Mouse (Mus musculus): ENCODE results near the gene Sytl1.

The Sytl1 gene

DNA sequence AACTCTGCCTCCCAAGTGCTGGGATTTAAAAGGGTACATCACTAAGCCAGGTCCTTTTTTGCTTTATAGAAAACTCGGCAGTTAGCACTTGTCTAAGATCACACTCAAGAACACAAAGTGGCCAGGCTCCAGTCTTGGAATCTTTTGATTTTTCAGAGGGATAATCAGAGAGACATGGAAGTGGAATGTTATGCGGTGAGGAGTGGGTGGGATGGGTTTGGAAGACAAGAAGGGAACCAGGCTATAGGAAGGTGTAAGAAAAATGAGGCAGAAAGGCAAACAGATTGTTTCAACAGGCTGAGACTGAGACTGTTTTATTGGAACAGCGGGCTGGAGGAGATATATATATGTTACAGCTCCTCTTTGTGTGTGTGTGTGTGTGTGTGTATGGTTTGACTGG, 15.6 kb upstream of the Sytl1 start:
- DNase-seq (ENCODE audit: low spot score), result no peak

DNA sequence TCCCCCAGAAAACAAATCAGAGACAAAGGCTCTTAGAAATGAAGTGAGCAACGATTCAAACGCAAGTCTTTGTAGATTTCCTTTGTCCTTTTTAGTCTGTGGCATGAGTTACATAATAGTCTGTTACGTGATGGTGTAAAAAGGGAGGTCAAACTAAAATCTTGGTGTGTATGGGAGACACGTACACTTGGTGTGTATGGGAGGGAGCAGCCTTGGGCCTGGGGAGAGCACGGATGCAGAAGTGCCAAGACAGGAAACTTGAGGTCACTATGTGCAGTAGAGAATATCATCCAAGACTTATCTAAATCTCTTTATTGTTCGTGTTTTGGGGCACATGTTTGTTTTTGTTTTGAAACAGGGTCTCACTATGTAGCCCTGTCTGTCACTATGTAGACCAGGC, 15.2 kb upstream of the Sytl1 start:
- no peak for DNase-seq (ENCODE audit: low spot score)

DNA sequence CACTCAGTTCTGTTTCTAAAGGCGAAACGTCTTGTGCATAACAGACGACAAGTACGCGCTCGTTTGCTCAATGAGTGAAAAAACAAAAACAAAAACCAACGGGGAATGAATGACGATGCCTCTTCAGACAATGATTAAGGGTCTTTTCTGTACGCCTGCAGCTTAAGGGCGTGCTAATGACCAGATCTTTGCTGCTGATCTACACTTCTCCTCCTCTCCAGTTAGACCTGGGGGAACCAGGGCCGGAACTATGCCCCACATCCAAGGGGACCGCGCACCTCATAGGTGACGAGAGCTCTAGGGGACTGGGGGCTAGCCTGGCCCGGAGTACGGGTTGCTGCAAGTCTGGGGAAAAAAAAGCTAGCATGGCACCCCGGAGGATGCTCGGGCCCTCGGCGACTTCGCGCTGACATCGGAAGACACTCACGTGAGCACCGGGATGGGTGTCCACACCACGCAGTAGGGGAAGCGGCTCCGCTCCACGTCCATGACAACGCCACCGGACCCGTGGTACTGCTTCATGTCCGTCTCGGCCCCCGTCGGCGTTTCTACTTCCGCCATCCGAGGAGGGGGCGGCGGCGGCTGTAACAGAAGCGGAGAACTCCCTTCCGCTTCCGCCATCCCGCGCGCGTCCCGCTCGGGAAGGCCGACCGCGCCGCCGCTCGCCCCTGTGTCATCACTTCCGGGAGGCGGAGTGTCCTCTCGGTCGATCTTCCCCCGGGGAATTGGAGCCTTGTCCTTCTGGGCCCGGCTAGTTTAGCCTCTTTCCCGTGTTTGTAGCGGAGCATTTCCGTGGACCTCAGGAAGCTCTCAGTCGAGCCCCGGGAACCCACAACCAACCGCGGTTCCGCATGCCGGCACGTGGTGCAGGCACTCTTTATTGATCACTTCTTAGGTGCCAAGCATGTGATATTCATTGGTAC, 14.5 kb upstream of the Sytl1 start, which contains the start of gene Tmem222:
Gene Tmem222, minus strand, starts transcription at position 689 of the 923 bp plus-strand sequence.
- DNase-seq (ENCODE audit: low spot score), result peak; percentile 94

DNA sequence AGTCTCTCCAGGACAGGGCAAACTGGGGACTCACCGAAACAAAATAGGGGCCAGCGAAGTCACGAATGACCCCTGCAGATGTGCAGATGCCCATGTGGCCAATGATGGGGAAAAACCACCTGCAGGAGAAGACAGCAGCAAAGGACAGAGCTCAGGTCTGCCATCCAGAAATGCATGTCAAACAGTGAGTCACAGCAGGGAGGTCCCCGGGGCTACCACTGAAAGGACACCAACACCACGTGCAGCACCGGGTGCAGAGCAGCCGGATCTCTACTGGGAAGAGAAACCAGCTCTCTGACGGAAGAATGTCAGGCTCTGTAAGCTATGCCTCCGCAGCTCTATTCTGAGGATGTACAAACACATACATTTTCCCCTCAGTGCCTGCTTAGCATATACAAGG, 8.0 kb upstream of the Sytl1 start:
- no peak for DNase-seq (ENCODE audit: low spot score)

DNA sequence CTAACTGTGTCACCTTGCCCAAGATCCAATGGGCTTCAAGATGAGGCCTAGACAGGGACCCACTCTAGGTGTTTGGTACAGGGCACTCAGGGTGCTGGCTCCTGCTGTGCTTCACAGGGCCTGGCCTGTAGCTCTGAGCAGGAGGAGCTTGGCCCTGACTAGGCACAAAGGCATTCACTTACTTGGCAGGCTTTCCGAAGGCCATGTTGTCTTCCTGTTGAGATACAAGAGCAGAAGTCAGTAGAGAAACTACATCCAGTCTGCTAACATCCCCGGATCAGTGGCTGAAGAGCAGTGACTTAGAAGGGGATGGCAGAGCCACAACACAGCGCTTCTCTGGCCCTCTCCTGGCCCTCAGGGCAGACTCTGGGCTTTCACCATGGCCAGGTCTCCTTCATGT, 6.7 kb upstream of the Sytl1 start:
- DNase-seq (ENCODE audit: low spot score), result peak; percentile 46

DNA sequence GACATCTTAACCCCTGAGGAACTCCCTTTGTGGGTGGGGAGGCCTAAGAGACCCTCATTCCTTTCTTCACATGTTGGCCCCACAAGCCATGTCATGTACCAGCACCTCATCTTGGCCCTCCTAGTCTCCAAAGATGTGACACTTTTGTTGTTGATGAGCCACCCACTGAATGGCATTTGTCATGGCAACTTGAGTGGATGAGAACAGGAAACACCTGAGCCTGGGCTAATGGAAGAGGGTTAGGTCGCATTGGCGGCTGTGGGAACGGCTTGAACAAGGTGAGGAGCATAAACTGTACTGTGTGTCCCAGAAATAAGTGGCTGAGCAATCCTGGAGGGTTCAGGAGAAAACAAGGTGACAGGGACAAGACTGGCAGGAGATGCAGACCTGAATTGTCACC, 6.0 kb upstream of the Sytl1 start:
- DNase-seq (ENCODE audit: low spot score), result no peak

DNA sequence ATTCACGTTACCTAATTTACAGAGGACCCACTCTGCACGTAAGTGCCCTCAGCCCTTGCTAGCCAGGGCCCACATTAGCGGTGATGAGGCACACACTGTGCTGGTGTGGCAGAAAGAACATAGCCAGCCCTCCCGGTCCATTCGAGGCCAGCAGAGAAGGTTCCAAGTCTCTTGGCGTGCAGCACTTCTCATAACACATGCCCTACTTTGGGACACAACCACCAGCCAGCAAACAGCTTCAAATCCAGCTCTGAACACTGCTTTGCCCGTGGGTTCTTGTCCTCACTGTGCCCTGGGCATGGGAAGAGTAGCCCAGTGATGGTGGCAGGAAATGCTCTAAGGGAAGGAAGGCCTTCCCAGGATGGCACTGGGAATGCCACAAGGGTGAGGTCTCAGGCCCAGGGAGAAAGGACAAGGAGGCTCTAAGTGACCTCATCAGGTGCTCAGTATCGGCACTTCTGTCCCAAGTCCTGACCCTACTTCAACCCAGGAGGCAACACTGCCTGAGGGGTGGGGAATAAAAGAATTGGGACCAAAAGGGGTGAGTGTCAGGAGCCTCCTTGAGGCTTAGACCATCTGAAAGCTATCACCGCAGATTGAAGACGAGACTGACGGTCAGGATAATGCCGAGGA, 3.5 kb upstream of the Sytl1 start:
- no peak for DNase-seq (ENCODE audit: low spot score)

DNA sequence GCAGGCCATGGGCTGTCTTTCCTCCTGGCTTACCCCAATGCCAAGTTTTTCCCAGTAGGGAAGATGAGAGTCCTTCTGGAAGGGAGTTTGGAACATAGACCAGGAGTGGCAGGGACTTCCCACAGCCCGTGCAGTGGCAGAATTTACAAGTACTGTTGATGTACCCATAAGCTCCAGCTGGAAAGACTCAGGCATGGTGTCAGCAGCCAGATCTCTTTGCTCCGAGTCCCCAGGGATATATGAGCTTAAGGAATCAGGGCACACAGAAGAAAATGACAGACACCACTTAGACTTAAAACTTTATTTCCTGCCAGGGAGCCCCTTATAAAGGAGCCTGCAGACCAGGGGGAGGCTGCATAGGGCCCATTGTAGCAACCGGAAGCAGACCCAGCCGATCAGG, 2.8 kb upstream of the Sytl1 start:
- no peak for DNase-seq (ENCODE audit: low spot score)

DNA sequence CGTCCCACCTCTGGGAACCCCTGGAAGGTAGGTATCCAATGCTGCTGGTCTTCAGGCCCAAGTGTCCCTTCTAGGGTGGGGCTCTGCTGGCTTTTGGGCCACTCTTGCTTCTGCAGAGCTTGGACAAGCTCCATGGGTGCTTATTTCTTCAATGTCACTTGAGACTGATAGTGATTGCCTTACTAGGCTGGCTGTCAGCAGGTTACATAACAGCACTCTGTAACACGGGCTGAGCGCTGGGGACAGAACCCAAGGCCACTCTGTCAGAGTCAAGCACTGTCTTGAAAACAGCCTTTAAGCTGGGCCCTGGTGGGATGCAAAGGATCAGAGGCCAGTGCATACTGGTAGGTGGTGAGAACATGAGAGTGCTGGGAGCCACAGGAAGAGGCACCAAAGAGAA, 2.4 kb upstream of the Sytl1 start:
- DNase-seq (ENCODE audit: low spot score), result no peak

DNA sequence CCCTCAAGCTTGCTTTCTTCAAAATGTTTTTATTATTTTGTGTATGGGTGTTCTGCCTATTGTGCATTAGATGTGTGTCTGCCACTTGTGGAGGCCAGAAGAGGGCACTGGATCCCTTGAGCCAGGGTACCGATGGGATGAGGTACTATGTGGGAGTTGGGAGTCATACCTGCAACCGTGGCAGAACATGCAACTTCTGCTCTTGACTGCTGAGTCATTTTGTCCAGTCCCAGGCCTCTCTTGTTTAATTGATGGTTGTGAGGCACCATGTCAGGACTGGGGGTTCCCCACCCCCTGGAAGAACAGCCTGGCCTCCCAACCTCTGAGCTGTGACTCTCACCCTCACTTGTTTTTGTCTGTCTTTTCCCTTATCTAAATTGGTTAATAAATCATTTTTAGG, 1.6 kb upstream of the Sytl1 start:
- no peak for DNase-seq (ENCODE audit: low spot score)

DNA sequence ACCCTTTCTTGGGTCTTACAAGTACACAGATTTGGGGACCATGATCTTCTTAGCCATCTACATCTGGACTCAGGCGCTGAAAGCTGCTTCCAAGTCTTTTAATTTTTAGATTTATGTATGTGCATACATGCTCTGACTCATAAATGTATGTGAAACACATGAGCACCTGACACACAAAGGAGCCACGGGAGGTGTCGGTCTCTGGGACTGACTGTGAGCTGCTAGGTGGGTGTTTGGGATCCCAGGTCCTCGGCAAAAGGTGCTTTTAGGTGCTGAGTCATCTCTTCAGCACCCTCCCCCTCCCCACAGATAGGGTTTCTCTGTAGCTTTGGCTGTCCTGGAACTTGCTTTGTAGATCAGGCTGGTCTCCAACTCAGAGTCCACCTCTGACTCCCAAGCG, 843 bp upstream of the Sytl1 start:
- no peak for DNase-seq (ENCODE audit: low spot score)

DNA sequence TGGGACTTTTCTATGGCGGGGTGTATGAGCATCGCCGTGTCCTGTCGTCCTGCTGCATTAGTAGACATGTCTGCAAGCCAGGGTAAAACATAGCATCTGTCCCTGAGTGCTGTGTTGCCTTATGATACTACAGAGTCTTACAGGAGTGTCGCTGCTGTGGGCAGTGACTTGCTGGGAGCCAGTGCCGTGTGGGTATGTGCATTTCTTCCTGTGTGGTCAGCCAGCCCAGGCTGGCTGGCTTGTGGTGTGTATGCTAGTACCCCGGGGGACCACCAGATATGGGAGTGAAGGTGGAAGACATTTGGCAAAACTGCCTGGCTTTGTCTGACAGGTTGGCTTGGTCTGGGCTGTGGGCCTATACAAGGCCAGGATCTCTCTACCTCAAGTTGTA, 543 bp downstream of the Sytl1 start:
- no peak for DNase-seq (ENCODE audit: low spot score)

DNA sequence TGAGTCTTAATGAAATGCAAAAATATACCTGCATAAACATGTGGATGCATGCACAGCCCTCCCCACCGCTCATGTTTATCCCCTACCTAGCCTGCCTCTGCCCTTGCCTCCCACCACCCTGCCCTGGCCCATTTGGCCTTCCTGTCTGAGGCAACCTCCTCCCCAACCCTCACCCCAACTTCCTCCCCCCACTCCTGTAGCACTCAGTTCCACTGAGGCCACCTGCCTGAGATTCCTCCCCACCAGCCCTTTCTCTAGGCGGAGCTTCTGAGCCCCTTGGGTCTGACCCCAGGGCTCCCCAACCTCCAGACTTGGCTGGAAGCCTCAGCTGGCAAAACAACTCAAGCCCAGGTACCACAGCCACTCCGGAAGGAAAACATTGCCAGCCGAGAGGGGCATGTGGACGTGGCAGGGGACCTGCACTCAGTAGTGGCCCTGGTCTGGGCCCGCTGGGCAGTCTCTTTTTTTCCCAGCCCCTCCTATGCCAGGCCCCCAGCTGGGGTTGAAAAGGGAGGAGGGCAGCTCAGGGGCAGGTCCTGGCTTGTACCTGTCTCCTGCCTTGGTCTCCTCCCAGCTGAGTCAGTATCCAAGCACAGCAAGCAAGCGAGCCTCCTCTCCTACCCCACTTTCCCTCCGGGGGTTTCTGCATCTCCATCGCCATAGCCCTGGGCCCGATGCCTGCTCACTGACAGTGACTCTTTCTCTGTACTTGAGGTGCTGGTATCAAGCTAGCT, 1.1 kb downstream of the Sytl1 start:
- no peak for DNase-seq (ENCODE audit: low spot score)

DNA sequence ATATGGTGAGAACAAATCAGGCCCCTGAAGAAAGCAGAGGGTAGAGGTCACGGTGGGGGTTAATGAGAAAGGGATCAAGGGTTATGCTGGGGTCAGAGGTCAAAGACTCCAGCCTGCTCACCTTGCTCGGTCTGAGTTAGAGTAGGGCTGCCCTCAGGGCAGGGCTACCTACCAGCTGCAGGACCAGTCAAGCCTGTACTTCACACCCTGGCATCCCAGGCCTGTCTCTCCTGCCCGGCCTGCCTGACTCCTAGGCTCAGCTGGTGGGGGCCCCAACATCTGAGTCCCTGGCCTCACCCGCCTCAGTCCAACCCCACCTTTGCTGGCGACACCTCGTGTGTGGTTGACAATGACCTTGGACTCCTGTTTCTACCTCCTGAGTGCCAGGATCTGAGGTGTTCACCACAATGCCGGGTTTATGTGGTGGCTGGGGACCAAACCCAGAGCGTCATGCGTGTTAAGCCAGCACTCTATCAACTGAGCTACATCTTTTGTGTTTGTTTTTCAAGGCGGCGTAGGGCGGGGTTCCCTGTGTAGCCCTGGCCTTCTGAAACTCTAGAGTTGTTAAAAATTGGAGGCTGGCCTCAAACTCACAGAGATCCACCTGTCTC, 5.0 kb downstream of the Sytl1 start:
- DNase-seq (ENCODE audit: low spot score), result no peak

DNA sequence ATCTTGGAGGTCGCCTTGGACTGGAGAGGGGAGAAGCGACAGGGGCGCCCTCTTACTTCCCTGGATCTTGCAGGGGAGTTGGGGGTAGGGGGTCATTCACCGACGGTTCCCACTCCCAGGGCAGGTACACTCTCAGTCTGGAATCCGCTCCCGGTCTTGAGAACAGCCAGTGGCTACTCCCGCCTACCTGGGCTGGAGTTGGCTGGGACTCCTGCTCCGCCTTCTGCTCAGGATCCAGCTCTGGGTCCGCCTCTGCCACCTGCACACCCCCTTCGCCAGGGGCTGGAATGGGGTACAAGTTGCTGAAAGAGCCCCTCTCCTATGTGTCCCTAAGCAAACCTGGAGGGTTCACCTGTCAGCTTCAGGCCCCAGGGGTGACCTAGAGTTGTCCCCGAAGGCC, 5.7 kb downstream of the Sytl1 start:
- no peak for DNase-seq (ENCODE audit: low spot score)

DNA sequence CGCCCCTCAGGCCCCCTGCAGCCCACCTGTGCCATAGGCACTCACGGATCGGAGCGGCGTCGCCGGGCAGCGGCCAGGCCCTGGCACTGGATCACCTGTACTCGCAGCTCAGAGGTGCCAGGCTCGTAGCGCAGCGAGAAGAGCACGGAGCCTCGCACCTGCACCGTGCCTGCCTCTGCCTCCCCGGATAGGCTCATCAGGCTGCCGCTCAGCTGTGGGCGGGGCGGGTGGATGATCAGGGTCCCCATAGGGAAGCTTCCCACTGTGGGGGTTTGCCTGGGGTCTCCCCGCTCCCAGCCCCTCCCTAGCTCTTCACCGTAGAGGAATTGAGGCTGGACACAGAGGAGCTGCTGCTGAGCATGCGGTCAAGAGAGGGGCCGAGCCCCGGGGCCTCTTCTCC, 6.1 kb downstream of the Sytl1 start:
- no peak for DNase-seq (ENCODE audit: low spot score)

DNA sequence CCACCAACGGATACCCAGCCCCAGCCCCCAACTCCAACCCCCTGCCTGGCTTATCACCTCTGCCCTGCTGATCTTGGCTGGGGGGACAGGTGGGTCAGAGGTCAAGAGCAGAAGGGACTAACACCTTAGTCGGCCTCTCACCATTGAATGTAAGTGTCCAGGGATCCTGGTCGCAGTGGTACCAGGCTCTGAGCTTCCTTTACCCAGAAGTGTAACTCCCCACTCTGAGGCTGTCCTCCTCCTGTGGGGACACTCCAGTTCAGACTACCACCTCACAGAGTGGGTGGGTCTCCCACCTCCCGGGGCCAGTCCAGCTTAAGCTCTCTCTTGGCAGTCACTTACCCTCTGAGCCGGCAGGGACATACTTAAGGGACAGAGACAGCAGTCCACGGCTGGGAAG, 7.5 kb downstream of the Sytl1 start:
- DNase-seq (ENCODE audit: low spot score), result no peak

DNA sequence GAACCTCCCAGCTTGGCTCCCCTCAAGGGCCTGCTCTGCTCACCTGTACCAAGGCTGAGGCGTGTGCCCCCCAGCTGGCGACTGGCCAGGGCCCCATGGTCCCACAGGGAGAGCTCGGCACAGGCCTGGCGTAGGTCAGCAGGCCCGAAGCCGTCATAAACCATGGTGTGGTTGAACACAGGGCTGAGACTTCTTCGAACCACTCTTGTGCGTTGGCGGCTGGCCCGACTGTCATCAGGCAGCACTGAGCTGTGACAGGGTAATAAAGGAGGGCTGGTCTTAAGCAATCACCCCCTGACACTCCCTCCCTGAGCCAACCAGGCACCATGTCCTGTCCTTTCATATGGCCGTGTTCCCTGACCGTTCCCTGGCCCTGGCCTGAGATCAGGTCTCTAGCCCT, 9.5 kb downstream of the Sytl1 start:
- DNase-seq (ENCODE audit: low spot score), result no peak

DNA sequence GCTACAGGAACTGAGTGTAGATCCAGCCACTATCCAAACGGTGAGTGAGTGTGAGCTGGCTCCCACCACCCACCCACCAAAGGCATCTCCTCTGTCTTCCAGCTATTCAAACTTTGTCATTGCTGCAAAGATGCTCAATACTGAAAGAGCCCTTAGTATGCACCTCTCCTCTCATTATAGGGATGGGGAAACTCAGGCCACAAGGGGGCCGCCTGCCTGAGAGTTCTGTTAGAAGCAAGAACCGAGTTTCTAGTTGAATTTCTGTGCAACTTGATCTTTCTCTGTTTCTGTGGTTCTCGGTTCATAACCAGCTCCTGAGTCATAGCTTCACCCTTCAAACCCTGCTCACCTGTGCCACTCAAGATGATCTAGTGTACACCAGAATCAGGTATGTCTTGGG, 10.8 kb downstream of the Sytl1 start:
- DNase-seq (ENCODE audit: low spot score), result no peak

DNA sequence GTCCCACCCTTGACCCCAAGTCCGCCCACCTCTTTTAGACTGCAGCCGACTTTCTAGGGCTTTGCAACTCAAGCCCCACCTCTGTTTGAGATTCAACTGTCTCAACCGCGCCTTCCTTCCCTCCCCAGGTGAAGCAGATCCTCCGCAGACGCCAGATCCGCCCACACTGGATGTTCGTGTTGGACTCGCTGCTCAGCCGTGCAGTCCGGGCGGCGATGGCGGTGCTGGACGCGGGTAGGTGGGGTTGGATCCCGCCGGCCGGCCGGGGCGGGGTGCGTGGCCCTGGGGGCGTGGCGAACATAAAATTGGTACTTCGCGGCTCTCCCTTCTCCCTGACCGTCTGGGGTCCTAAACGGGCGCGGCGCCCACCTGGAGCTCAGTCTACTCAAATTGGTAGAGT, 11.7 kb downstream of the Sytl1 start:
- DNase-seq (ENCODE audit: low spot score), result no peak

DNA sequence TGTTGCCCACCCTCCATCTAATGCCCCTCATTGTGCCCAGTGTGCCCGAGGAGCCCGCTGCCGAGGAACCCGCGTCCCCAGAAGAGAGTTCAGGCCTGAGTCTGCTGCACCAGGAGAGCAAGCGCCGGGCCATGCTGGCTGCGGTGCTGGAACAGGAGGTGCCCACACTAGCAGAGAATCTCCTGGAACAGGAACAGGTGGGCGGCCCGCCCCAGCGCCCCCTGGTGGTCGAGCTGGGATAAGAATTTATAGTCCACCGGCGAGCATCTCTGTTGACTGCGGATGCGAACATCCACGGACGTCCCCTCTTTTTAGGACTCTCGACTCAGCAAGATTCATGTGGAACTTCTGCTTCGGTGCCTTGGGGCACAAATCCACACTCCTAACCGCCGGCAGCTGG, 12.3 kb downstream of the Sytl1 start:
- DNase-seq (ENCODE audit: low spot score), result peak; percentile 82

DNA sequence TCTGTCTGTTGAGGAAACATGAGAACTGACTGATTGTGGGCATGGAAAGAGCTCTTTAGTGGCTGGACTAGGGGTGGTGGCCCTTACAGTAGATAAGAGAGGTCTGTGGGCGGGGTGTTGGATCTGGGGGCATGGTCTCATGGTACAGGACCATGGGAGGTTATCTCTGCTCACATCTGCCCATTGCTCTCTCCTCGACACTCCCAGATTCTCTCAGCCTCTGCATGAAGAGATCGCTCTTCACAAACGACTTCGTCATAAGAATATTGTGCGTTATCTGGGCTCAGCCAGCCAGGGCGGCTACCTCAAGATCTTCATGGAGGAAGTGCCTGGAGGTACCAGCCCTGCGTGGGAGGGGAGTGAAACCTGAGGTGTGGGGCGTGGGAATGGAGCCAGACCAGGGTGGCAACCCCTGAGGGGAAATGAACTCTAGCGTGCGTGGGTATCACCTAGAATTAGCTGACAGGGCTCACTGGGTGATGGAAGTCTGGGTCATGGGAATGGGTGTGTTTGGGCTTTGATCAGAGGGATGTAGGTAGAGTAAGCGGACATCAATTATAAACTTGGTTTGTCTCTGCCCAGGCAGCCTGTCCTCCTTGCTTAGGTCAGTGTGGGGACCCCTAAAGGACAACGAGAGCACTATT, 15.0 kb downstream of the Sytl1 start:
- no peak for DNase-seq (ENCODE audit: low spot score)
